Mouse (Mus musculus): Measurements from ENCODE around the gene Nipa1. TPM values are rescaled to one million over a fixed set of nuclear protein-coding genes. Genes with fewer than 3 reads are reported as not detected.

Gene Nipa1
- 1.9 and 2.9 TPM in 2 replicates for total RNA-seq (2014; rRNA removed)
- 0.98 and 1.1 TPM in 2 replicates for polyA plus RNA-seq (2012; rRNA removed)

- Histone ChIP-seq H3K4me1 (ENCODE audit: control insufficient read depth, insufficient read depth, low read length) (0 out of 2 replicates have a peak, but pooled peaks cover 3% of the 10 kb centered on the region), H3K4me3 (ENCODE audit: insufficient read depth, low read depth, low read length) (peak within 1 kb of the TSS; percentile 76), H3K79me2 (ENCODE audit: control insufficient read depth, insufficient read depth, low read length) (no peaks in the 10 kb centered on the region), H3K27ac (replicated peaks; ENCODE audit: insufficient read depth, low read depth, low read length) (no peak within 1 kb of the TSS), H3K36me3 (ENCODE audit: control insufficient read depth, insufficient read depth, low read length) (no peaks in the 10 kb centered on the region), H3K27me3 (ENCODE audit: control insufficient read depth, insufficient read depth, low read length) (no peaks in the 10 kb centered on the region), H3K9ac (ENCODE audit: low read depth, low read length) (peak within 1 kb of the TSS; percentile 83)
- no peak for DNase-seq (ENCODE audit: extremely low read depth, low read depth, low spot score)
- WGBS = 52% methylated on average over 3 of the region's 3 CpGs
- TF ChIP-seq POLR2A (IDR thresholded peaks at IDR 0.05; ENCODE audit: extremely low read depth, insufficient read depth, low read length) (no peak), CTCF (IDR thresholded peaks at IDR 0.05; ENCODE audit: low read depth, low read length) (no peak)
These were observed at the start of gene Nipa1 for GRCm38 (mm10) chr7:56019930-56020253. Nipa1 (minus strand) TSS chr7:56019954.

- no peak overlapping the region for H3K27ac ChIP-seq (replicated peaks; ENCODE audit: insufficient read depth, low read depth, low read length)
- H3K9ac ChIP-seq (ENCODE audit: low read depth, low read length) = no peak overlapping the region
- DNase-seq (ENCODE audit: extremely low read depth, low read depth, low spot score) = no peak
- peaks cover 13% of the 10 kb centered on the region for H3K36me3 ChIP-seq (ENCODE audit: control insufficient read depth, insufficient read depth, low read length)
- no peaks in the 10 kb centered on the region for H3K27me3 ChIP-seq (ENCODE audit: control insufficient read depth, insufficient read depth, low read length)
- peaks cover 2% of the 10 kb centered on the region; the same call in 1 of the 2 replicates for H3K4me1 ChIP-seq (ENCODE audit: control insufficient read depth, insufficient read depth, low read length)
- no peak overlapping the region for H3K4me3 ChIP-seq (ENCODE audit: insufficient read depth, low read depth, low read length)
- TF ChIP-seq POLR2A (IDR thresholded peaks at IDR 0.05; ENCODE audit: extremely low read depth, insufficient read depth, low read length) (no peak), CTCF (IDR thresholded peaks at IDR 0.05; ENCODE audit: low read depth, low read length) (no peak)
- H3K79me2 ChIP-seq (ENCODE audit: control insufficient read depth, insufficient read depth, low read length) = no peaks in the 10 kb centered on the region; the same call in 1 of the 2 replicates
- 100% methylated on average over 1 of the region's 1 CpGs for WGBS
These were observed 46.9 kb upstream of the Nipa1 start for GRCm38 (mm10) chr7:56066634-56067033.

- Histone ChIP-seq H3K27me3 (ENCODE audit: control insufficient read depth, insufficient read depth, low read length) (no peaks in the 10 kb centered on the region), H3K4me1 (ENCODE audit: control insufficient read depth, insufficient read depth, low read length) (peaks cover 2% of the 10 kb centered on the region; the same call in 1 of the 2 replicates), H3K79me2 (ENCODE audit: control insufficient read depth, insufficient read depth, low read length) (no peaks in the 10 kb centered on the region; the same call in 1 of the 2 replicates), H3K4me3 (ENCODE audit: insufficient read depth, low read depth, low read length) (no peak overlapping the region), H3K9ac (ENCODE audit: low read depth, low read length) (no peak overlapping the region), H3K36me3 (ENCODE audit: control insufficient read depth, insufficient read depth, low read length) (peaks cover 13% of the 10 kb centered on the region), H3K27ac (replicated peaks; ENCODE audit: insufficient read depth, low read depth, low read length) (no peak overlapping the region)
- no peak for DNase-seq (ENCODE audit: extremely low read depth, low read depth, low spot score)
- whole genome bisulfite sequencing = 70% methylated on average over 2 of the region's 2 CpGs
- TF ChIP-seq CTCF (IDR thresholded peaks at IDR 0.05; ENCODE audit: low read depth, low read length) (no peak), POLR2A (IDR thresholded peaks at IDR 0.05; ENCODE audit: extremely low read depth, insufficient read depth, low read length) (no peak)
These were observed 46.4 kb upstream of the Nipa1 start for GRCm38 (mm10) chr7:56066136-56066535.

GRCm38 (mm10) chr7:56064876-56065275 is 45.1 kb upstream of the Nipa1 start:
- TF ChIP-seq CTCF (IDR thresholded peaks at IDR 0.05; ENCODE audit: low read depth, low read length) (no peak), POLR2A (IDR thresholded peaks at IDR 0.05; ENCODE audit: extremely low read depth, insufficient read depth, low read length) (no peak)
- no peaks in the 10 kb centered on the region for H3K27me3 ChIP-seq (ENCODE audit: control insufficient read depth, insufficient read depth, low read length)
- 92% methylated on average over 1 of the region's 1 CpGs for WGBS

GRCm38 (mm10) chr7:56055338-56055737 is 35.6 kb upstream of the Nipa1 start:
- TF ChIP-seq POLR2A (IDR thresholded peaks at IDR 0.05; ENCODE audit: extremely low read depth, insufficient read depth, low read length) (no peak), CTCF (IDR thresholded peaks at IDR 0.05; ENCODE audit: low read depth, low read length) (no peak)
- 93% methylated on average over 3 of the region's 3 CpGs for WGBS
- Histone ChIP-seq H3K27ac (replicated peaks; ENCODE audit: insufficient read depth, low read depth, low read length) (no peak overlapping the region), H3K4me3 (ENCODE audit: insufficient read depth, low read depth, low read length) (no peak overlapping the region), H3K79me2 (ENCODE audit: control insufficient read depth, insufficient read depth, low read length) (peaks cover 21% of the 10 kb centered on the region), H3K36me3 (ENCODE audit: control insufficient read depth, insufficient read depth, low read length) (peaks cover 22% of the 10 kb centered on the region), H3K4me1 (ENCODE audit: control insufficient read depth, insufficient read depth, low read length) (peaks cover 8% of the 10 kb centered on the region; the same call in 1 of the 2 replicates), H3K9ac (ENCODE audit: low read depth, low read length) (no peak overlapping the region), H3K27me3 (ENCODE audit: control insufficient read depth, insufficient read depth, low read length) (no peaks in the 10 kb centered on the region)
- DNase-seq (ENCODE audit: extremely low read depth, low read depth, low spot score) = no peak

More at GRCm38 (mm10) chr7:56064876-56065275, 45.1 kb upstream of the Nipa1 start:
- peak; percentile 78 for DNase-seq (ENCODE audit: extremely low read depth, low read depth, low spot score)
- no peaks in the 10 kb centered on the region; the same call in 1 of the 2 replicates for H3K79me2 ChIP-seq (ENCODE audit: control insufficient read depth, insufficient read depth, low read length)
- H3K4me1 ChIP-seq (ENCODE audit: control insufficient read depth, insufficient read depth, low read length) = peaks cover 2% of the 10 kb centered on the region; the same call in 1 of the 2 replicates
- peaks cover 9% of the 10 kb centered on the region; the same call in 1 of the 2 replicates for H3K36me3 ChIP-seq (ENCODE audit: control insufficient read depth, insufficient read depth, low read length)
- no peak overlapping the region for H3K4me3 ChIP-seq (ENCODE audit: insufficient read depth, low read depth, low read length)
- no peak overlapping the region for H3K27ac ChIP-seq (replicated peaks; ENCODE audit: insufficient read depth, low read depth, low read length)
- no peak overlapping the region for H3K9ac ChIP-seq (ENCODE audit: low read depth, low read length)

- no peak for TF ChIP-seq CTCF (IDR thresholded peaks at IDR 0.05; ENCODE audit: low read depth, low read length)
- TF ChIP-seq POLR2A (IDR thresholded peaks at IDR 0.05; ENCODE audit: extremely low read depth, insufficient read depth, low read length) = no peak
- no peaks in the 10 kb centered on the region for H3K27me3 ChIP-seq (ENCODE audit: control insufficient read depth, insufficient read depth, low read length)
- no peak overlapping the region for H3K4me3 ChIP-seq (ENCODE audit: insufficient read depth, low read depth, low read length)
- peaks cover 15% of the 10 kb centered on the region for H3K36me3 ChIP-seq (ENCODE audit: control insufficient read depth, insufficient read depth, low read length)
- no peak overlapping the region for H3K9ac ChIP-seq (ENCODE audit: low read depth, low read length)
- H3K27ac ChIP-seq (replicated peaks; ENCODE audit: insufficient read depth, low read depth, low read length) = no peak overlapping the region
- peaks cover 13% of the 10 kb centered on the region; the same call in 1 of the 2 replicates for H3K4me1 ChIP-seq (ENCODE audit: control insufficient read depth, insufficient read depth, low read length)
- peaks cover 16% of the 10 kb centered on the region; the same call in 1 of the 2 replicates for H3K79me2 ChIP-seq (ENCODE audit: control insufficient read depth, insufficient read depth, low read length)
- DNase-seq (ENCODE audit: extremely low read depth, low read depth, low spot score) = no peak
These were observed 33.2 kb upstream of the Nipa1 start for GRCm38 (mm10) chr7:56052996-56053395.
